12 mouse cellular contexts compared by ENCODE assay signal in the genomic region with DNA sequence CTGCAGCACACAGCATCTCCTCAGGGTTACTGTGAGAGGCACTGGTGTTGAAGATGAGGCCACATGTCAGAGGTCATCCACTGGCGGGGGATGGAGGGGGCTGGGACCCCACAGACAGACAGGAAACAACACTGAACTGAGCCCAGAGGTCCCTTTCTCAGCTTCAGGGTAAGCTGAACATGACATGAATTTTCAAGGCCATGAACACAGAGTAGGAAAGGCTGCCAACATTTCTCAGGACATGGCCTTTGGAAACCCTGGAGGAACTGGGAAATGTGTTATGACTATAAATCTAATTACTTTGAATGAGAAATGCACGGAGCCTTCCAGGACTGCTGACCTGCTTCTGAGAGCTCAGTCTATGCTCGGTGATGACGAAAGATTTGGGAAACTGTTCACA.
A peak's percentile ranks its signal among the peaks of the same experiment; 100 is the strongest.
DNase-seq lines count a peak whose midpoint lies in the region; ATAC-seq and TF ChIP-seq lines count a peak whose summit lies in the region.
"Had no signal": no experiment of that assay in that cellular context is flagged by ENCODE, and none has a peak within 500 bp of the region (broad histone marks: within the 10 kb centered on the region; RNA-seq: fewer than 3 reads in every experiment).

No protein-coding gene starts in this region.

- H3K4me2 ChIP-seq in lung, embryonic 14.5 days: no peak overlapping the region
- no peak overlapping the region for H3K4me2 ChIP-seq in kidney, embryonic 14.5 days (replicated peaks; ENCODE audit: low read depth, low read length)
- H3K4me2 ChIP-seq: liver, embryonic 15.5 days had no signal

- no peak for TF ChIP-seq CTCF in lung, embryonic 14.5 days (IDR thresholded peaks at IDR 0.05; ENCODE audit: low read depth)

- no peak overlapping the region for H3K9ac ChIP-seq in lung, embryonic 14.5 days
- no peak overlapping the region for H3K9ac ChIP-seq in kidney, embryonic 14.5 days (ENCODE audit: low read depth, low read length)
- H3K9ac ChIP-seq: liver, embryonic 15.5 days had no signal

- WGBS in lung, embryonic 14.5 days: 40% methylated on average over 4 of the region's 4 CpGs
- 44% methylated on average over 4 of the region's 4 CpGs for WGBS in kidney, embryonic 14.5 days

- no peak overlapping the region for H3K4me3 ChIP-seq in lung, embryonic 14.5 days (ENCODE audit: low read depth, low read length)
- no peak overlapping the region for H3K4me3 ChIP-seq in kidney, embryonic 14.5 days (ENCODE audit: low read length)
- H3K4me3 ChIP-seq: hindbrain, embryonic 10.5 days; liver, embryonic 15.5 days had no signal

- peak; percentile 25 for DNase-seq in cerebellum, adult 9-11 months
- DNase-seq in cerebellum, postnatal 36 days: no peak
- DNase-seq in lung, embryonic 14.5 days: peak; percentile 77
- no peak for DNase-seq in lung, postnatal 25 days (ENCODE audit: low spot score)
- peak; percentile 3 for DNase-seq in ovary, postnatal 14 days (ENCODE audit: low spot score)
- no peak for DNase-seq in urinary bladder, postnatal 14 days (ENCODE audit: low spot score)
- DNase-seq in heart, postnatal 10 days: no peak
- DNase-seq: B cell, adult 2 months; cerebellum, postnatal 14 days had no signal

- no peaks in the 10 kb centered on the region for H3K4me1 ChIP-seq in lung, embryonic 14.5 days (ENCODE audit: insufficient read depth)
- H3K4me1 ChIP-seq in kidney, embryonic 14.5 days (ENCODE audit: control insufficient read depth, insufficient read depth, low read length): no peaks in the 10 kb centered on the region
- H3K4me1 ChIP-seq: liver, embryonic 15.5 days had no signal

- H3K9me3 ChIP-seq in lung, embryonic 14.5 days (ENCODE audit: low read depth, low read length): no peaks in the 10 kb centered on the region
- H3K9me3 ChIP-seq in kidney, embryonic 14.5 days (ENCODE audit: control insufficient read depth, low read length): no peaks in the 10 kb centered on the region
- H3K9me3 ChIP-seq: hindbrain, embryonic 10.5 days; liver, embryonic 15.5 days had no signal

- H3K36me3 ChIP-seq in lung, embryonic 14.5 days (ENCODE audit: insufficient read depth): no peaks in the 10 kb centered on the region
- H3K36me3 ChIP-seq in kidney, embryonic 14.5 days (ENCODE audit: control insufficient read depth, insufficient read depth, low read length): no peaks in the 10 kb centered on the region
- H3K36me3 ChIP-seq: hindbrain, embryonic 10.5 days; liver, embryonic 15.5 days had no signal

- intact Hi-C loops in heart, postnatal 10 days (cut with DNase I): no loop called here

- H3K27ac ChIP-seq in lung, embryonic 14.5 days (ENCODE audit: low read depth): 0 out of 2 replicates have a peak overlapping the region, but pooled peaks have one; percentile 39
- peak overlapping the region; percentile 12; the same call in 1 of the 2 replicates for H3K27ac ChIP-seq in kidney, embryonic 14.5 days (ENCODE audit: low read depth, low read length)
- H3K27ac ChIP-seq: hindbrain, embryonic 10.5 days; liver, embryonic 15.5 days had no signal

- peak; percentile 76; the same call in 1 of the 2 replicates for ATAC-seq in lung, embryonic 14.5 days (ENCODE audit: insufficient read depth)
- ATAC-seq in kidney, embryonic 14.5 days (ENCODE audit: low FRiP score, low TSS enrichment): peak; percentile 62; the same call in 1 of the 2 replicates

- no peaks in the 10 kb centered on the region for H3K27me3 ChIP-seq in lung, embryonic 14.5 days (ENCODE audit: insufficient read depth, low read length)
- no peaks in the 10 kb centered on the region for H3K27me3 ChIP-seq in kidney, embryonic 14.5 days (ENCODE audit: control insufficient read depth, insufficient read depth, low read length)
- H3K27me3 ChIP-seq: liver, embryonic 15.5 days had no signal

Comparison
In these comparisons a context has a peak if more than half of its experiments do, and no peak if none do; other contexts are left out.
1. DNase-seq: peak in cerebellum, adult 9-11 months (single experiment), lung, embryonic 14.5 days (single experiment) and ovary, postnatal 14 days (single experiment); none in cerebellum, postnatal 36 days (0 of 2), lung, postnatal 25 days (single experiment), urinary bladder, postnatal 14 days (single experiment) and heart, postnatal 10 days (0 of 2).